Mouse (Mus musculus) MEL (cell line): ENCODE data around the gene Osm. TPM values are rescaled to one million over a fixed set of nuclear protein-coding genes. Genes with fewer than 3 reads are reported as not detected.
A peak's percentile ranks its signal among the peaks of the same experiment; 100 is the strongest.

Source experiments
- DNase-seq: peaks from one replicate; pipeline ENCODE4 v3.0.0; 2011; ENCODE audit warnings: low read depth, low spot score
- H3K27ac ChIP-seq: 2 replicates; pipeline ENCODE4 v1.5.1; 2012; ENCODE audit warnings: low read depth, mild to moderate bottlenecking, control low read depth, low read length, moderate library complexity; ENCODE audit not compliant: control insufficient read depth
- H3K27me3 ChIP-seq, 2 experiments: fragments of 150-350 bp in 1 of 2; sonication (generic) in 1 of 2; 2 replicates each; pipeline ENCODE4 v1.6.1; 2012; ENCODE audit warnings: low read length in 2 of 2, mild to moderate bottlenecking in 2 of 2, improper control_type of control experiment in 1 of 2, moderate library complexity in 1 of 2; ENCODE audit not compliant: insufficient read depth in 2 of 2, control insufficient read depth in 1 of 2
- H3K36me3 ChIP-seq, 2 experiments: 2 replicates each; pipeline ENCODE4 v1.6.1; 2012 to 2014; ENCODE audit warnings: low read length in 2 of 2, improper control_type of control experiment in 1 of 2, inconsistent platforms in 1 of 2, mild to moderate bottlenecking in 1 of 2; ENCODE audit not compliant: insufficient read depth in 2 of 2, control insufficient read depth in 1 of 2
- H3K4me1 ChIP-seq, 2 experiments: fragments of 150-350 bp in 1 of 2; sonication (generic) in 1 of 2; 2 replicates each; pipeline ENCODE4 v1.6.1; 2012; ENCODE audit warnings: low read length in 2 of 2, improper control_type of control experiment in 1 of 2, mild to moderate bottlenecking in 1 of 2; ENCODE audit not compliant: insufficient read depth in 2 of 2, control insufficient read depth in 1 of 2
- H3K4me3 ChIP-seq, 2 experiments: fragments of 150-350 bp in 1 of 2; sonication (generic) in 1 of 2; 2 replicates each; pipeline ENCODE4 v1.5.1; 2012; ENCODE audit warnings: low read depth in 2 of 2, low read length in 2 of 2, mild to moderate bottlenecking in 2 of 2, moderate library complexity in 2 of 2, control low read depth in 1 of 2, improper control_type of control experiment in 1 of 2; ENCODE audit not compliant: control insufficient read depth in 1 of 2, insufficient read depth in 1 of 2
- H3K79me2 ChIP-seq: 2 replicates; pipeline ENCODE4 v1.6.1; 2012; ENCODE audit warnings: mild to moderate bottlenecking, low read length, moderate library complexity; ENCODE audit not compliant: control insufficient read depth, poor library complexity, insufficient read depth
- H3K9ac ChIP-seq: 2 replicates; pipeline ENCODE4 v1.6.1; 2012; ENCODE audit warnings: low read depth, mild to moderate bottlenecking, control low read depth, low read length, moderate library complexity; ENCODE audit not compliant: control insufficient read depth, poor library complexity, severe bottlenecking
- H3K9me3 ChIP-seq: fragments of 150-350 bp; sonication (generic); replicated peaks from 2 replicates; pipeline ENCODE4 v1.6.1; 2012; ENCODE audit warnings: mild to moderate bottlenecking, low read length, improper control_type of control experiment, moderate library complexity; ENCODE audit not compliant: insufficient read depth
- CHD2 ChIP-seq: IDR thresholded peaks from 2 replicates; pipeline ENCODE4 v1.6.1; 2011; ENCODE audit warnings: low read length, improper control_type of control experiment
- E2F4 ChIP-seq: IDR thresholded peaks from 2 replicates; pipeline ENCODE4 v1.6.1; 2011; ENCODE audit warnings: low read depth, low read length, improper control_type of control experiment, borderline replicate concordance
- EP300 ChIP-seq, 2 experiments: IDR thresholded peaks; 2 replicates each; pipeline ENCODE4 v1.6.1; 2011; ENCODE audit warnings: improper control_type of control experiment in 2 of 2, low read length in 2 of 2, low read depth in 1 of 2, mild to moderate bottlenecking in 1 of 2
- ETS1 ChIP-seq: IDR thresholded peaks from 2 replicates; pipeline ENCODE4 v1.6.1; 2012; ENCODE audit warnings: low read depth, mild to moderate bottlenecking, inconsistent platforms, low read length, improper control_type of control experiment, moderate library complexity
- JUND ChIP-seq: IDR thresholded peaks from 2 replicates; pipeline ENCODE4 v1.6.1; 2011; ENCODE audit warnings: low read depth, mild to moderate bottlenecking, improper control_type of control experiment, low read length
- MAFK ChIP-seq: IDR thresholded peaks from 2 replicates; pipeline ENCODE4 v1.6.1; 2011; ENCODE audit warnings: low read depth, mild to moderate bottlenecking, low read length, improper control_type of control experiment, borderline replicate concordance
- MAX ChIP-seq: IDR thresholded peaks from 2 replicates; pipeline ENCODE4 v1.6.1; 2011; ENCODE audit warnings: low read length, improper control_type of control experiment
- MAZ ChIP-seq: IDR thresholded peaks from 2 replicates; pipeline ENCODE4 v1.6.1; 2012; ENCODE audit warnings: low read depth, mild to moderate bottlenecking, inconsistent platforms, low read length, improper control_type of control experiment
- RCOR1 ChIP-seq: IDR thresholded peaks from 2 replicates; pipeline ENCODE4 v1.6.1; 2012; ENCODE audit warnings: low read depth, mild to moderate bottlenecking, inconsistent platforms, low read length, improper control_type of control experiment
- SIN3A ChIP-seq: IDR thresholded peaks from 2 replicates; pipeline ENCODE4 v1.6.1; 2012; ENCODE audit warnings: low read length, improper control_type of control experiment, inconsistent platforms
- TAL1 ChIP-seq: IDR thresholded peaks from 2 replicates; pipeline ENCODE4 v1.6.1; 2012; ENCODE audit warnings: mild to moderate bottlenecking, inconsistent platforms, low read length, moderate library complexity, mixed read lengths
- TBP ChIP-seq: IDR thresholded peaks from 2 replicates; pipeline ENCODE4 v1.8.0; 2011; ENCODE audit warnings: low read depth, low read length, improper control_type of control experiment
- TCF12 ChIP-seq: IDR thresholded peaks from 2 replicates; pipeline ENCODE4 v1.6.1; 2014; ENCODE audit warnings: low read depth, mild to moderate bottlenecking, inconsistent platforms, low read length, improper control_type of control experiment, moderate library complexity
- USF1 ChIP-seq: IDR thresholded peaks from 2 replicates; pipeline ENCODE4 v1.6.1; 2014; ENCODE audit warnings: low read depth, mild to moderate bottlenecking, inconsistent platforms, low read length, improper control_type of control experiment, moderate library complexity
- USF2 ChIP-seq, 2 experiments: IDR thresholded peaks; 2 replicates each; pipeline ENCODE4 v1.6.1; 2011 to 2012; ENCODE audit warnings: improper control_type of control experiment in 2 of 2, low read length in 2 of 2, borderline replicate concordance in 1 of 2, inconsistent platforms in 1 of 2, low read depth in 1 of 2, mild to moderate bottlenecking in 1 of 2; ENCODE audit not compliant: insufficient read depth in 1 of 2
- polyA plus RNA-seq, 2 experiments: library from polyadenylated mRNA; stranded (reverse) in 1 of 2; unstranded in 1 of 2; fragments of >175 nt in 1 of 2; fragments of >200 nt in 1 of 2; gene quantifications; 2 replicates each; pipeline versions ENCODE4 v1.2.1 to v1.2.4; 2012; ENCODE audit warnings: low replicate concordance in 2 of 2, low read depth in 1 of 2; ENCODE audit not compliant: insufficient read length in 2 of 2, insufficient read depth in 1 of 2, missing spikeins in 1 of 2
- total RNA-seq: library from RNA; depleted of rRNA; stranded (reverse); fragments of 300-350 nt; gene quantifications from 2 replicates; pipeline ENCODE4 v1.2.3, GENCODE M21; 2012

Osm gene
- total and polyA plus RNA-seq, 3 experiments, result 10.6 to 15.4 TPM; not detected in 1

DNA sequence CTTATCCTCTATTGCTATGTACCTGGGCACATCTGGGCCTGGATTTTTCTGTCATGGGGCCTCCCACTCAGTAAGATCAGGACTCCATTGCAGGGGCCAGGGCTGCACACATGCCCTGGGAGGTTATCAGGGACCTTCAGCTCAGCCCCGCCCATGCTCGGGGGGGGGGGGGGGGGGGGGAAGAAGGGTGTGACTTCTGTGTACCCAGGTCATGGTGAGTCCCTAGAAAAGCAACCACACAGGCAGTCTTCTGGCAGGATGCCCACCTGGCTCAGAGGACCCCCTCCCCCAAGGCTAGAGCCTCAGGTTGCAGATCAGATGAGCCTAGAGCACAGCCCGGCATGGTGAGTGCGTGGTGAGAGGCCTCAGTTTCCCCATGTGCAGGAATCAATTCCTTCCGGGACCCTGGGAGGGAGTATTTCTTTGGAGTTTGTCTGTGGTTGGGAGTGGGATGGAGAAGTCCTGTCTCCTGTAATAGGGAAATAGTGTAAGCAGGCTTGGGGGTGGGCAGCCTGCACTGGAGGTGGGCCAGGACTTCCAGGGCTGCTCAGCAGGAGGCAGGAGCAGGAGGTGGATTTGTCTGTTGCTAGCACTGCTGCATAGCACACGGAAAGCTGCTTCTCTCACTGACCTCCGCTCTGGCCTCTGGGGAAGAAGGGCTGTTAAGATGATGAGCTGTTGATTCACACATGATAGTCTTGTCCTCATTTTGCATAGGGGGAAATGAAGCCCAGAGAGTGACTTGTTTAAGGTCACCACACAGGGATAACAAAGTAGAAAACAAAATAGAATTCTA, 12.6 kb upstream of the Osm start:
- H3K27ac ChIP-seq, result peak overlapping the region; percentile 26; the same call in 1 of the 2 replicates
- peak overlapping the region in 1 of 2 experiments; percentile 10; a peak in 1 of 4 replicates for H3K4me3 ChIP-seq
- DNase-seq, result peak; percentile 87
- H3K9me3 ChIP-seq, result no peaks in the 10 kb centered on the region
- peaks cover 4 to 29% of the 10 kb centered on the region in 2 experiments; a peak in 3 of 4 replicates for H3K4me1 ChIP-seq
- no peaks in the 10 kb centered on the region for H3K79me2 ChIP-seq
- peaks cover 0 to 20% of the 10 kb centered on the region in 2 experiments; a peak in 2 of 4 replicates for H3K36me3 ChIP-seq
- 0 out of 2 replicates have a peak, but pooled peaks have one; percentile 10 for TF ChIP-seq USF1
- TF ChIP-seq SIN3A, result peak; percentile 40; the same call in 1 of the 2 replicates
- TF ChIP-seq TBP, result no peak
- TF ChIP-seq EP300 (IDR thresholded peaks at IDR 0.05; ENCODE audit: low read depth in 1 of 2, low read length in 2 of 2), result peak; percentile 42 to 77; a peak in 3 of 4 replicates
- TF ChIP-seq MAZ, result peak; percentile 70; the same call in 1 of the 2 replicates
- TF ChIP-seq TAL1, result 0 out of 2 replicates have a peak, but pooled peaks have one; percentile 10
- no peak for TF ChIP-seq MAX
- peak; percentile 57; the same call in 1 of the 2 replicates for TF ChIP-seq ETS1
- TF ChIP-seq TCF12, result peak; percentile 59
- TF ChIP-seq USF2 (IDR thresholded peaks at IDR 0.05; ENCODE audit: borderline replicate concordance in 1 of 2, insufficient read depth in 1 of 2, low read depth in 1 of 2, low read length in 2 of 2), result no peak
- TF ChIP-seq MAFK, result no peak
- H3K9ac ChIP-seq, result peak overlapping the region; percentile 30; the same call in 1 of the 2 replicates
- H3K27me3 ChIP-seq, result no peaks in the 10 kb centered on the region

DNA sequence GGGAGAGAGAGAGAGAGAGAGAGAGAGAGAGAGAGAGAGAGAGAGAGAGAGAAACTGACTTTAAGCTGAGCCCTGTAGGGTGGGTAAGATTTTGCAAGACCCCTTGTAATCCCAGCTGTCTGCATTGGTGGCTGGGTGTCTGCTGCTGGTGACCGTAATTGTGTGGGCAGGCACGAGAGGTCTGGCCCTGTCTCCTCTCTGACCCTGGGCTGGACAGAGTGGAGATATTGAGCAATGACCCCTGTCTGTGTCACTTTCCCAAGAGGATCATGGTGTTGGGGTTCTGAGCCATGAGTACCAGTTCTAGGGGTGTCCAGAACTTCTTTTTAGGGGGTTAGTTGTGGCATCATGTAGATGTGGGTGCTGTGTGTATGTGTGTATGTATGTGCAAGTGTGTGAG, 12.0 kb upstream of the Osm start:
- Histone ChIP-seq H3K9ac (no peak overlapping the region), H3K4me1 (peaks cover 4 to 24% of the 10 kb centered on the region in 2 experiments; a peak in 3 of 4 replicates), H3K4me3 (no peak overlapping the region), H3K9me3 (no peaks in the 10 kb centered on the region), H3K36me3 (peaks cover 0 to 17% of the 10 kb centered on the region in 2 experiments; a peak in 2 of 4 replicates), H3K79me2 (no peaks in the 10 kb centered on the region), H3K27ac (no peak overlapping the region), H3K27me3 (no peaks in the 10 kb centered on the region)
- TF ChIP-seq RCOR1, result no peak
- TF ChIP-seq MAX, result no peak
- no peak for TF ChIP-seq CHD2
- TF ChIP-seq ETS1, result no peak
- TF ChIP-seq USF2 (IDR thresholded peaks at IDR 0.05; ENCODE audit: borderline replicate concordance in 1 of 2, insufficient read depth in 1 of 2, low read depth in 1 of 2, low read length in 2 of 2), result no peak
- 0 out of 2 replicates have a peak, but pooled peaks have one; percentile 16 for TF ChIP-seq JUND
- TF ChIP-seq EP300 (IDR thresholded peaks at IDR 0.05; ENCODE audit: low read depth in 1 of 2, low read length in 2 of 2), result no peak
- no peak for TF ChIP-seq E2F4
- no peak for DNase-seq
